In genomic region chr13:69809681-69810611, GRCm38 (mm10) we compare ENCODE assay signal across 8 mouse cellular contexts. TPM values are rescaled to one million over a fixed set of nuclear protein-coding genes. Genes with fewer than 3 reads are reported as not detected.
A peak's percentile ranks its signal among the peaks of the same experiment; 100 is the strongest.
DNase-seq lines count a peak whose midpoint lies in the region; ATAC-seq lines count a peak whose summit lies in the region.

No protein-coding gene starts in this region.

- WGBS in intestine, embryonic 14.5 days, result under 1% methylated on average over 55 of the region's 55 CpGs

- ATAC-seq in intestine, embryonic 14.5 days (replicated peaks; ENCODE audit: low FRiP score, low TSS enrichment, low read depth), result peak; percentile 97
- peak; percentile 80 for ATAC-seq in megakaryocyte-erythroid progenitor cell, adult 5-6 weeks (replicated peaks; ENCODE audit: low FRiP score, low TSS enrichment, poor library complexity, severe bottlenecking)

- peaks cover 10% of the 10 kb centered on the region for H3K4me1 ChIP-seq in intestine, embryonic 14.5 days (replicated peaks; ENCODE audit: control insufficient read depth, insufficient read depth, low read length)

- H3K9ac ChIP-seq in intestine, embryonic 14.5 days (ENCODE audit: low read length), result peak overlapping the region; percentile 85

- H3K36me3 ChIP-seq in intestine, embryonic 14.5 days (ENCODE audit: control insufficient read depth, insufficient read depth, low read length), result peaks cover 31% of the 10 kb centered on the region

- peak overlapping the region; percentile 69 for H3K4me3 ChIP-seq in intestine, embryonic 14.5 days (ENCODE audit: low read depth, low read length)

- intact Hi-C loops in left cerebral cortex, postnatal 14 days (cut with DNase I), result loop anchor here (5.0 kb wide), 1 partner anchor 68 kb away; no protein-coding TSS in a partner anchor

- H3K4me2 ChIP-seq in intestine, embryonic 14.5 days (ENCODE audit: low read length), result peak overlapping the region; percentile 97

- H3K9me3 ChIP-seq in intestine, embryonic 14.5 days (ENCODE audit: control insufficient read depth, low read length), result no peaks in the 10 kb centered on the region

- no peak overlapping the region for H3K27ac ChIP-seq in intestine, embryonic 14.5 days (ENCODE audit: low read depth)

- no peaks in the 10 kb centered on the region for H3K27me3 ChIP-seq in intestine, embryonic 14.5 days (replicated peaks; ENCODE audit: control insufficient read depth, insufficient read depth, low read length)

- peak; percentile 94 for DNase-seq in adrenal gland, adult 2 months
- DNase-seq in embryo, embryonic 11 days, result peak; percentile 91
- DNase-seq in gastrocnemius, postnatal 25 days, result peak; percentile 91
- peak; percentile 98 for DNase-seq in intestine, embryonic 14.5 days (ENCODE audit: low spot score)
- peak; percentile 72 to 82 for DNase-seq in left cerebral cortex, postnatal 14 days (ENCODE audit: low spot score in 2 of 2)
- peak; percentile 85 for DNase-seq in right cerebral cortex, postnatal 25 days
- peak; percentile 81 to 91 for DNase-seq in urinary bladder, postnatal 4 days (ENCODE audit: low spot score in 2 of 2)

RNA-seq across cellular contexts. Expression of gene Med10, which starts 7.8 kb away (rescaled TPM):
- 10 to 100 TPM; 49.7 to 72.5 TPM for total RNA-seq in adrenal gland, adult 2 months (2021)
- polyA plus RNA-seq in adrenal gland, adult 2 months (2012; rRNA removed), result 27.5 and 33.5 TPM in 2 replicates
- total RNA-seq in gastrocnemius, postnatal 25 days (2021), result 10 to 100 TPM in 1 of 2 experiments, 1 to 10 TPM in 1; 8.6 to 11.8 TPM
- 129 and 135 TPM in 2 replicates for polyA plus RNA-seq in intestine, embryonic 14.5 days (2014; fragmentation: Nextera tagmentation; extraction: Ambion mirVana)
- 10 to 100 TPM; 58.3 to 62.7 TPM for total RNA-seq in left cerebral cortex, postnatal 14 days (2021)
- total RNA-seq in megakaryocyte-erythroid progenitor cell, adult 5-6 weeks (2014; fragmentation: Nextera tagmentation), result 45.9 and 49.2 TPM in 2 replicates
- 58.6 and 103 TPM in 2 replicates for total RNA-seq in megakaryocyte-erythroid progenitor cell, adult 5-6 weeks (2017)
